Mouse (Mus musculus): Measurements from ENCODE around the gene Taldo1.
A peak's percentile ranks its signal among the peaks of the same experiment; 100 is the strongest.

Taldo1 gene

GRCm38 (mm10) chr7:141391625-141392551 is at the start of gene Taldo1:
TSS of gene Taldo1 (plus strand) at chr7:141392199.
- peak; percentile 87 for DNase-seq (ENCODE audit: low spot score)

- DNase-seq (ENCODE audit: low spot score) = no peak
Observed at GRCm38 (mm10) chr7:141343230-141343629, 48.8 kb upstream of the Taldo1 start.

DNA sequence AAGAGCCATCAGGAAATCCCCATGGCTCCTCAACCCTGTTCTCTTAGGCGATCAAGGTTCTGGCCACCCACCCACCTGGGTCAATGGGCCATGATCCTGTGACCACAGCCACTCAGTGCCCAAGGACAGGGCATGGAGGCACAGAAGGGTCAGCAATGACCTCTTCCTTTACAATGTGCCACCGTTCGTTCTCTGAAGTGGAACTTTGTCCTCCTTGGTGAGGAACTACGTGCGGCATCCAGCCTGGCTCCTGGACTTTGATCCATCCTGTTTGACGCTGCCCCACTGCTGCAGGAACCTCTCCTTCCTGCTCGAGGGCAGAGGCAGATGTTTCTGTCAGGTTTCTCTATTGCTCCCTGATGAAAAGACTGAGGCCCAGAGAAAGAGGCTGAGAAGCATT is 48.3 kb upstream of the Taldo1 start:
- no peak for DNase-seq (ENCODE audit: low spot score)

DNA sequence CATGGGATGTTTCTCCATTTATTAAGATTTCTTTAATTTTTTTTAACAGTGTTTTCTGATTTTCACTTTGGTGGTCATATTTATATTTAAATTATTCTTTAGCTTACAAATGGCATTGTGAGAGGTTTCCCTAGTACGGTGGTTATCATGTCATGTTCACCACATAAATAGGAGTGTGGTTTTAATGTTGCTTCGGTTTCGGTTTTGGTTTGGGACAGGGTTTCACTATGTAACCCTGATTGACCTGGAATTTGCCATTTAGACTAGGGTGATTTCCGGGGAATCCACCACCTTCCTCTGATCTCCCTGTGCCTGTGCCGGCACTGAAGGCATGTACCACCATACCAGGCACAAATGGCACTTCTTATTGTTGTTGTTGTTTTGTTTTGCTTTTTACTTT is 47.2 kb upstream of the Taldo1 start:
- no peak for DNase-seq (ENCODE audit: low spot score)

GRCm38 (mm10) chr7:141351061-141351460 is 40.9 kb upstream of the Taldo1 start:
- DNase-seq (ENCODE audit: low spot score) = no peak

DNA sequence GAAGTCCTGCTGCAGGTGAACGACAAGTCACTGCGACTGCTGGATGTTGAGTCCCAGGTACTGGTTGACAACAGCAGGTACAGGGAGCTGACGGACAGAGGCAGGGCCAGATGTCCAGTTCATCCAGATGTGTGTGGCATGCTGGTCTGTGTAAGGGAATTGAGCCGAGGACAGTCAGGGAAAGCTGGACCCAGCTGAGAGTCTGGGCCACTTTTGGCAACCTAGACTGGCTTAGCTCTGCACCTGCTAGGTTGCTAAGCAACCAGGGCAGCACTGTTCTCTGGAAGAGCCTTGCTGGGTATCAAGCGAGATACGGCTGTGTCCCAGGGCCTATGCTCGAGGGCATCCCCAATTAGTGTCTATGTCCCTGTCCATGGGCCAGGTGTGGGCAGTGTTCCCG is 36.9 kb upstream of the Taldo1 start:
- DNase-seq (ENCODE audit: low spot score) = no peak

DNA sequence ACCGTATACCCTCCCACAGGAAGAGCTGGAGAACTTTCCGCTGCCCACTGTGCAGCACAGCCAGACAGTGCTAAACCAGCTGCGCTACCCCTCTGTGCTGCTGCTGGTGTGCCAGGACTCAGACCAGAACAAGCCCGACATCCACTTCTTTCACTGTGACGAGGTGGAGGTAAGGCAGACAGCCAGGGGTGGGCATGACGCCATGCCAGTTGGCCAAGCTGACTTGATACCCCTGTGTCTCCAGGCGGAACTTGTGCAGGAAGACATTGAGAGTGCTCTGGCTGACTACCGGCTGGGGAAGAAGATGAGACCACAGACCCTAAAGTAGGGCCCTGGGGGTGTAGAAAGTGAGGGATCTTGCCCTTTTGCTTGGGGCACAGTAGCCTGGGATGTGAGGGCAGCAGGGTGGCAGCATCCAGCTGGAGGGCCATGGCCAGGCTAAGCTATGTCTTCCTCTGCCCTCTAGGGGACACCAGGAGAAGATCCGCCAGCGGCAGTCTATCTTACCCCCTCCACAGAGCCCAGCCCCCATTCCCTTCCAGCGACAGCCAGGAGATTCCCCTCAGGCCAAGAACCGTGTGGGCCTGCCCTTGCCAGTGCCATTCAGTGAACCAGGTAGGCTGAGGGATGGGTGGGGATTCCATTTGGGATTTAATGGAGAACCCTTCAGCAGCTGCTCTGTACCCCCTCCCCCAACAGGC is 36.2 kb upstream of the Taldo1 start:
- no peak for DNase-seq (ENCODE audit: low spot score)

DNA sequence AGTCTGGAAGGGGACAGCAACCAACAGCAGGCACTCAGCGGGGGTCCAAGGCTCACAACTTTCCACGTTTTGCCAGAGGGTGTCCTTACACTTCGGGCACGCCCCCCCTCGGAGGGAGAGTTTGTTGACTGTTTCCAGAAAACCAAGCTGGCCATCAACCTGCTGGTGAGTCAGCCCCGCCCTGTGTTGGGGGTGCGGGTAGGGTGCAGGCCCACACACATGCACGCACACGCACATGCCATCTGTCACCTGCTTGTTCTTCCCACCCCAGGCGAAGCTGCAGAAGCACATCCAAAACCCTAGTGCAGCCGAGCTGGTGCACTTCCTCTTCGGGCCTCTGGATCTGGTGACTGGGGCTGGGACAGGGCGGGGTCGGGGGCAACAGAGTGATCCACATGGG is 35.0 kb upstream of the Taldo1 start:
- DNase-seq (ENCODE audit: low spot score) = no peak

- no peak for DNase-seq (ENCODE audit: low spot score)
Observed at GRCm38 (mm10) chr7:141361510-141361909, 30.5 kb upstream of the Taldo1 start.

GRCm38 (mm10) chr7:141363106-141363751 is 28.8 kb upstream of the Taldo1 start:
- no peak for DNase-seq (ENCODE audit: low spot score)

DNA sequence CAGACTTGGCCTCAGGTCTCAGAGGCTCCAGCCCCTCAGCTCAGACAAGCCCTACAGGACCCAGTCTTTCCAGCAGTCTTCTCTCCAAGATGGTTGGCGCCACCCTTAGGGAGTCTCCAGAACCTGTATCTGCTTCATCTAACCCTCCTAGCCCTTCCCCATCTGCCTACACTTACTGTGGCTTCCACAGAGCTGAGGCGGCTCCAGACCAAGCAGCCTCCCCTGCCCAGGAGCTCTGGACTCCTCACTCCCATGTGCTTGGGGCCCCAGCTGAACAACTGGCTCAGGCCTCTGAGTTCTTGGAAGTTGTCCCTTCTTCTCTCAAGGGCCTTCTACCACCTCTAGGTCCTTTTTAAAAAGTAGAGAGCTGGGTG is 28.3 kb upstream of the Taldo1 start:
- DNase-seq (ENCODE audit: low spot score) = no peak

DNA sequence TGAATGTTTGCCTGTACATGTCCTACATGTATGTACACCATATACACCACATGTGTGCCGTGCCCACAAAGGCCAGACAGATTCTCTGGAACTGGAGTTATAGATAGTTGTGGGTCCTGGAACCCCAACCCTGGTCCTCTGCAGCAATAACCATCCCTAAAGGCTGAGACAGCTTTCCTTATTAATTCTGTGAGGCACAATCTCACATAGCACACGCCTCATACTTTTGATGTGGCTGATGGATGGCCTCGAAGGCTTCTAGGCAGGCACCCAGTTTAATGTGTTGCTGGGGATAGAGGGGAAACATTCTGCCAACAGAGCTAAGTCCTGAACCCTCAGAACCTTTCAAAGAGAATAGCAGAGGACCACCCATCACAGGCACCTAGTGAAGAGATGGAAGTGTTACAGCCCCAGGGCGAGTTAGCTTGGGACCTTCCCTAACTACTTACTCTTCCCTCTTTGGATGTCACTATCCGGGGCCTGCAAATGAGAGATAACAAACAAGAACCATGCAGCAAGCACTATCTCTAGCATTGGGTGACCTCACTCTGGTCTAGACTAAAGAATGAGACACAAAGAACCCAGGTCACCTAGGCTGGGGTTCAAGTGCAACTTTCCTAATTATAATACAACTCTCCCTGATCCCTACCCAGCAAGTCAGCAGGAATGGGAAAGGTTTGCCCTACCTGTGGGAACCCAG is 27.5 kb upstream of the Taldo1 start:
- no peak for DNase-seq (ENCODE audit: low spot score)

- no peak for DNase-seq (ENCODE audit: low spot score)
Observed at GRCm38 (mm10) chr7:141365049-141365445, 27.0 kb upstream of the Taldo1 start.

DNA sequence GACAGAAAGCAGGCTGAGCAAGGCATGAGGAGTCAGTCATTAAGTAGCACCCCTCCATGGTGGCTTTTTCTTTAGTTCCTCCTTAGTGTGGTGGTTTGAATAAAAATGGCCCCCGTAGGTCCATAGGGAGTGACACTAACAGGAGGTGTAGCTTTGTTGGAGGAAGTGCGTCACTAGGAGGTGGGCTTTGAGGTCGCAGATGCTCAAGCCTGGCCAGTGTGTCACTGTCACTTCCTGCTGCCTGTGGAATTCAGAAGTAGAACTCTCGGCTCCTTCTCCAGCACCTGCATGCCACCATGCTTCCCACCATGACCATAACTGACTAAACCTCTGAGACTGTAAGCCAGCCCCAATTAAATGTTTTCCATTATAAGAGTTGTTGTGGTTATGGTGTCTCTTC is 24.6 kb upstream of the Taldo1 start:
- DNase-seq (ENCODE audit: low spot score) = no peak

GRCm38 (mm10) chr7:141369918-141370317 is 22.1 kb upstream of the Taldo1 start:
- DNase-seq (ENCODE audit: low spot score) = no peak

GRCm38 (mm10) chr7:141371942-141372595 is 19.9 kb upstream of the Taldo1 start:
- no peak for DNase-seq (ENCODE audit: low spot score)

- DNase-seq (ENCODE audit: low spot score) = no peak
Observed at GRCm38 (mm10) chr7:141373611-141374010, 18.4 kb upstream of the Taldo1 start.

DNA sequence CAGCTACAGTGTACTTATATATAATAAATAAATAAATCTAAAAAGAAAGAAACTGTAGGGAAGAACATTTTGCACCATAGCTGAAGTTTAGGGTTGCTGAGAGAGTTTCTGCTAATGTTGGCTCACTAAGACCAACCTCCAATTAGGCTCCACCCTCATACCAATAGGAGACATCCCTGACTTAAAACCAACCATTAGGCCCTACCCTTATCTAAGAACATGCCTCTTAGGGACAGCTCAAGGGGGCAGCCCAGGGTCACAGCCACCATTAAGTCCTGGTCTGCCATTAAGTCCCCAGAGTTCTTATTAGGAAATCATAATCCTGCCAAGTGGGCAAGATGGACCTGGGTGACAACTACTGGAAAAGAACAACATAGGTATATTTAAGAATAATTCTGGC is 17.6 kb upstream of the Taldo1 start:
- DNase-seq (ENCODE audit: low spot score) = no peak

- DNase-seq (ENCODE audit: low spot score) = no peak
Observed at GRCm38 (mm10) chr7:141379584-141379983, 12.4 kb upstream of the Taldo1 start.

- no peak for DNase-seq (ENCODE audit: low spot score)
Observed at GRCm38 (mm10) chr7:141381068-141381835, 10.7 kb upstream of the Taldo1 start.

All from ovary, postnatal 10 days (tissue).